Mouse (Mus musculus) gastrocnemius, adult 2 months (tissue): Measurements from ENCODE around the gene C2cd2l. TPM values are rescaled to one million over a fixed set of nuclear protein-coding genes. Genes with fewer than 3 reads are reported as not detected.
A peak's percentile ranks its signal among the peaks of the same experiment; 100 is the strongest.
"Not testable (repeated sequence)": the region's sequence is repeated elsewhere in the genome, so short reads cannot be mapped to it uniquely, and the experiment has no call there.

Source experiments
- DNase-seq: peaks from one replicate; pipeline ENCODE4 v3.0.0; 2022
- H3K27ac ChIP-seq: fragments of 200-600 bp; 2 replicates; pipeline ENCODE4 v1.8.1; 2022; ENCODE audit warnings: mild to moderate bottlenecking
- H3K4me3 ChIP-seq: fragments of 200-600 bp; 2 replicates; pipeline ENCODE4 v1.8.1; 2022; ENCODE audit warnings: mild to moderate bottlenecking, moderate library complexity
- CTCF ChIP-seq: fragments of 200-600 bp; IDR thresholded peaks from 2 replicates; pipeline ENCODE4 v1.8.1; 2022; ENCODE audit warnings: antibody characterized with exemption, mild to moderate bottlenecking, moderate library complexity
- intact Hi-C: fragments of 180-260 bp; cut with DNase I; formaldehyde crosslinking; loops from one replicate; pipeline ENCODE4 v1.15.1; 2025
- total RNA-seq, 2 experiments: library from RNA; stranded (reverse); gene quantifications; 2 replicates each; pipeline ENCODE4 v1.2.3; 2021

C2cd2l gene
- total RNA-seq, 2 experiments from 2014 or later: 14.9 to 17.8 TPM

DNA sequence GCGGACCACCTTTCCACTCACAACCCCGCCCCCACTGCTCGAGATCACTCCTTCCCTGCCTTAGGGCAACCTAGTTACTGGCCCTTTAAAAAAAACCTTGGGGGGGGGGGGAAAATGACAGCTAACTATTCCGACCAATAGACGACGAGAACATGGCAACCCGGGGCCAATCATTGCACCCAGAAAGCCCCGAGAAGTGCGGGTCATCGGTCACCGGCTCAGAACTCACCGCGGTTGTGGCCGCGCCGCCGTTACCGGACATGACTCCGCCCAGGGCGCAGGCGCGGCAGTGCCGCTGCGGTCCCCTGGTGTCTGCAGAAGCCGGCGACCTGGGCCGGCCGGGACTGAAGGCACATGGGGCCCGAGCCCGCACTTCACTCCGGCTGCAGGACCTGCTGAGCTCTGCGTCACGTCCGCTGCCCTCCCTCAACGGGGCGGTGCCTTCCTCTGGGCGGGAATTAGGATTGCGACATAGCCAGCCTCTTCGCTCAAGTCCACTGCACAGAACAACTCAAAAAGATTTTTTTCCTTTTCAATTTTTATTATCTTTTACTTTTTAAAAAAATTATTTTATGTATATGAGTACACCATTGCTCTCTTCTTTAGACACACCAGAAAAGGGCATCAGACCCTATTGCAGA, 23.8 kb upstream of the C2cd2l start, which contains the start of gene Hmbs:
Hmbs (minus strand) TSS at position 448 of the 641 bp plus-strand sequence.
- DNase-seq: peak; percentile 94
- TF ChIP-seq CTCF: no peak
- Histone ChIP-seq H3K4me3 (peak within 1 kb of the TSS; percentile 97), H3K27ac (peak within 1 kb of the TSS; percentile 100)
- intact Hi-C loops: no loop called here

DNA sequence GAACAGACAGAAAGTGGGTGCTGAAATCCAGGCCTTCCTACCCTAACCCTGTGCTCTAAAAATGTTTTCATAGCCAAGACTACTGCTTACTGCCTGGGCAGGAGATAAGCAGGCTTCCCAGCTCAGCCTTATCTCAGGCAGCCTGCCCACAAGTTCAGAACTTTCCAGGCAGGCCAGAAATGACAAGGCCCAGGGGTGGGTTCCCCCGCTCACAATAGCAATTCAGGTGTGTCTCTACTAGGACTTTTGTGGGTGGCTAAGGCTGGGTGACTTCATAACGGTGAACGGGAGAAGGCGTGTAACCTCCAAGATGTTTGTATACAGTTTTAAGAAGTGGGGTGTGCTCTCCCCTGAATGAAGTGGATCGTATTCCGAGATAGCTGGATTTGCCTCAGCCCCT, 23.2 kb upstream of the C2cd2l start:
- Histone ChIP-seq H3K27ac (peak overlapping the region; percentile 100), H3K4me3 (peak overlapping the region; percentile 97)
- no peak for DNase-seq
- intact Hi-C loops: no loop called here
- no peak for TF ChIP-seq CTCF

DNA sequence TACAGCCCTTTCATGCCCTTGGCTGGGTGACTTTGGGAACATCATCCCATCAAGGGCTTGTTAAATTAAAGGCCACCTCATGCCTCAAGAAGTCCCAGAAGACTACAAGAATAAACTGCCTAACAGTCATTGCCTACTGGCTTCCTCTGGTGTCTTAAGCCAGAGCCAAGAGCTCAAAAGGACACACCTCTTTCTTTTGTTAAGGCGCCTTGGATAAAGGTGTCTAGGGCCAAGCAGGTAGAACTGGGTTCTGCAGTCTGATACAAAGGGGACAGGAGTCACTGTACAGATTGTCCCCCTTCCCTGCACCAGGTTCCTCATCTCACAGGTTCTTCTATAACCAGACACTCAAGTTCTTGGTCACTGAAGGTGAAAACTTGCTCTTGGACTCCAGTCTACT, 22.5 kb upstream of the C2cd2l start:
- intact Hi-C loops: no loop called here
- TF ChIP-seq CTCF: no peak
- Histone ChIP-seq H3K27ac (peak overlapping the region; percentile 100), H3K4me3 (peak overlapping the region; percentile 97)
- no peak for DNase-seq

DNA sequence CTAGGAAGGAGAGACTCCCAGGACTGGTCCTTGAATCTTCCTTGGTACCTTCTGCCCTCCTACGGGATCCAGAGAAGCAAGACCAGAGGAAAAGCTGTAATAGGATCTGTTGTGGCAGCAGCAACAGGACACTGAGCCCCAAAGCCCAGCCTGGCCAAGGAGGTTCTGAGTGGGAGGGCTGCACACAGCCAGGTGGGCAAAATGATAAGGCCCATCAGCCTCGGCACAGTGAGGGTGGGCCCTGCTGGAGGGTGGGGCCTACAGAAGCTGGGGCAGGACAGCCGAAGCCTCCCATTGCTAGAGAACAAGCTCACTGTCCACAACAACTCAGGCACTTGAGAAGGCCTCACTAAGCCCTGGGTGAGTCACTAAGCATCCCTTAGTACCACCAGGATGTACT, 22.1 kb upstream of the C2cd2l start:
- Histone ChIP-seq H3K4me3 (peak overlapping the region; percentile 97; the same call in 1 of the 2 replicates), H3K27ac (no peak overlapping the region)
- TF ChIP-seq CTCF: no peak
- DNase-seq: no peak
- intact Hi-C loops: no loop called here

DNA sequence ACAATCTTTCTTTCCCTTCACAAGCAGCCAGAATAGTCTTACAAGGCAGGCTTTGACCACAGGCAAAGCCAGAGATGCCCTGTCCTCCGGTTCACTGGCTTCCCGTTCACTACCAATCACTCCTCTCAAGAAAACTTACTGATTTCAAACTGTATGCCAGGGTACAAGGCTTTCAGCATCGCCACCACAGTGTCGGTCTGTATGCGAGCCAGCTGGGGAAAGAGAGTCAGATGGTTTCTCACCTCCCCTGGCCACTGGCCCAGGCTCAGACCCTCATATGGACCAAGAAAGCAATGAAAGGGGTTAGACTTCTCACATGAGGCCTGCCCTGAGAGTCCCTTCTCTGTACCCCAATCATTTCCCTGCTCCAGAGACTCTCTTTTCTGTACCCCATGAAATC, 21.4 kb upstream of the C2cd2l start:
- intact Hi-C loops: no loop called here
- TF ChIP-seq CTCF: no peak
- no peak overlapping the region for H3K4me3 ChIP-seq
- DNase-seq: no peak
- no peak overlapping the region for H3K27ac ChIP-seq

DNA sequence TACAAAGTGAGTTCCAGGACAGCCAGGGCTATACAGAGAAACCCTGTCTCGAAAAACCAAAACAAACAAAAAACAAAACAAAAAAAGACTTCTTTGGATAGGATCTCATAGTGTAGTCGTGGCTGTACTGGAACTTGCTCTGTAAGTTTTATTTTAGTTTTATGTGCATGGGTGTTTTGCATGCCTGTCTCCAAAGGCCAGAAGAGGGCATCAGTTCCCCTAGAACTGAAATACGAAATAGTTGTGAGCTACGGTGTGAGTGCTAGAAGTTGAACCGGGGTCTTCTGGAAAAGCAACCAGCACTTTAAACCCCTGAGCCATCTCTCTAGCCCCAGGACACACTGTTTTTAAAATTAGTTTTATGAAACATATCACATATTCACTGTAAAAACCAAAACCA, 18.5 kb upstream of the C2cd2l start:
- no peak overlapping the region for H3K4me3 ChIP-seq
- TF ChIP-seq CTCF: no peak
- intact Hi-C loops: no loop called here
- H3K27ac ChIP-seq: no peak overlapping the region
- no peak for DNase-seq

DNA sequence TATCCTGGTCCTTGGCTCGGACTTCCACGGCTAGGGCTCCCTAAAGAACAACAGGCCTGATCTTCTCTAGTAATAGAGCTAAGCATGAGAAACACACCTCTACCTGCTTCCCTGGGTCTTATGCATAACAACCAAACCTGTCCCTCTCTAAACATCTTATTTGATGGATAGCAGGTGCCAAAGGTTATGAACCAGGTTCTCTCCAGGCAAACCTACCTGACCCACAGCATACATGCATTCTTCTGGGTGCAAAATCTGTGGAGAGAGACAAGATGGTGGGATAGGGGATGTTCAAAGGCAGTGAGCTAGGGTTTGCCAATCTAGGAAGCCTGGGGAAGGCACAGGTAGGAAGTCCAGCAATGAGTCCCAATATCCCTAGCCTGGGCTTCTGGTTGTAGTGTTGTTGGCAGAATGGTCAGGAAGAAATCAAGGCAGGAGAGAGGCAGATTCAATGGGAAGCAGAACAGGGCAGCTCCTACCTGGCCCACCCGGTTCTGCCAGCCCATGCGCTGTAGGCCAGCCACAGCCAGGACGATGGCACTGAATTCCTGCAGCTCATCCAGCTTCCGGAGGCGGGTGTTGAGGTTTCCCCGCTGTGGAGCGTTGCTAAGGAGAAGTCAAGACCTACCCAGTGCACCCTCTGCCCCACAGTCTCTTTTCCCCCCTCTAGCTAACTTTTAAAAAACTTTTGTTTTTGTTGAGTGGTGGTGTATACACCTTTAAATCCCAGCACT, 17.5 kb upstream of the C2cd2l start:
- TF ChIP-seq CTCF: no peak
- no peak for DNase-seq
- H3K4me3 ChIP-seq: no peak overlapping the region
- intact Hi-C loops: no loop called here
- no peak overlapping the region for H3K27ac ChIP-seq

DNA sequence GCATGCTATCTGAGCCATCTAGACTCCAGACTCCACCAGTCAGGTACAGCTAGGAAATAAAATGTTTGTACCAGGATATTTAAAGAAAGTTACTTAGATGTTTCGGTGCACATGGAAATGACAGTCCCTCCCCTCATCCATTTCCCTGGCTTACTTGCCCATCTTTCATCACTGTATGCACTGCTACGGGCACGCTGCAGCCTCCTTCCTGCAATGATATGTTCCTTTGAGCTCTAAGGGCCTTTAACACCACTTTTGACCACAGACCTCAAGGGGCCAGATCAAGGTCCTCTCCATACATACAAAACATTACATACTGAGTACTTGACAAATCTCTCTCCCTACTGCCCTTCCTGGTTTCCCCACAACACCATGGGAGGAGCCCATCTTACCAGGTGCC, 16.9 kb upstream of the C2cd2l start:
- TF ChIP-seq CTCF: no peak
- Histone ChIP-seq H3K27ac (no peak overlapping the region), H3K4me3 (no peak overlapping the region)
- DNase-seq: no peak
- intact Hi-C loops: no loop called here

DNA sequence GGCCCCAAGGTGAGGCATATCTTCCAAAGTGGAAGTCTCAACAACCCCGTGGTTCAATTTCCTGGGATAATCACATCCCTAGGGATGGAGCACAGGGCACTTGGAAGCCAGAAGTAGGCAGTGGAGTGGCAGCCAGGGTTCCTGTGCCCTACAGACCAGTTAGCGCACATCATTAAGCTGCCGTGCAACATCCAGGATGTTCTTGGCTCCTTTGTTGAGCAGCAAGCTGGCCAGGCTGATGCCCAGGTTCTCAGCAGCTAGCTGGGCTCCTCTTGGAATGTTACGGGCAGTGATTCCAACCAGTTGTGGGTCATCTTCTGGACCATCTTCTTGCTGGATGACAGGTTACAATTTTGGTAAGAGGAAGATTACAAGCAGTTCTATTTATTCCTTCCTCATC, 16.4 kb upstream of the C2cd2l start:
- DNase-seq, H3K4me3 ChIP-seq, intact Hi-C loops, H3K27ac ChIP-seq: not testable (repeated sequence)

DNA sequence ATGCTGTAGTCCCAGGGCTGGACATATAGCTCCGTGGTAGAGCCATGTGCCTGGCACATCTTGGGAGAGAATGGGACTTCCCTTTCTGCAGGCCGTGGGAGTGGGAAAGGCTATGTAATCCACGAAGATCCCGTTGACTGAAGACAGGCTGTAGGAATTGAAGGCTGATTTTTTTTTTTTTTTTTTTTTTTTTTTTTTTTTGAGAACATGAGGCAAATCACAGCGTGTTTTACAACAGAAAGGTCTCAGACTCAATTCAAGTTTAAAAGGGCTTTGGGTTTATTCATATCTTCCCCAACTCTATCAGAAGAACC, 16.0 kb upstream of the C2cd2l start:
- intact Hi-C loops: no loop called here
- TF ChIP-seq CTCF: no peak
- Histone ChIP-seq H3K27ac (peak overlapping the region; percentile 95), H3K4me3 (peak overlapping the region; percentile 75)
- no peak for DNase-seq

DNA sequence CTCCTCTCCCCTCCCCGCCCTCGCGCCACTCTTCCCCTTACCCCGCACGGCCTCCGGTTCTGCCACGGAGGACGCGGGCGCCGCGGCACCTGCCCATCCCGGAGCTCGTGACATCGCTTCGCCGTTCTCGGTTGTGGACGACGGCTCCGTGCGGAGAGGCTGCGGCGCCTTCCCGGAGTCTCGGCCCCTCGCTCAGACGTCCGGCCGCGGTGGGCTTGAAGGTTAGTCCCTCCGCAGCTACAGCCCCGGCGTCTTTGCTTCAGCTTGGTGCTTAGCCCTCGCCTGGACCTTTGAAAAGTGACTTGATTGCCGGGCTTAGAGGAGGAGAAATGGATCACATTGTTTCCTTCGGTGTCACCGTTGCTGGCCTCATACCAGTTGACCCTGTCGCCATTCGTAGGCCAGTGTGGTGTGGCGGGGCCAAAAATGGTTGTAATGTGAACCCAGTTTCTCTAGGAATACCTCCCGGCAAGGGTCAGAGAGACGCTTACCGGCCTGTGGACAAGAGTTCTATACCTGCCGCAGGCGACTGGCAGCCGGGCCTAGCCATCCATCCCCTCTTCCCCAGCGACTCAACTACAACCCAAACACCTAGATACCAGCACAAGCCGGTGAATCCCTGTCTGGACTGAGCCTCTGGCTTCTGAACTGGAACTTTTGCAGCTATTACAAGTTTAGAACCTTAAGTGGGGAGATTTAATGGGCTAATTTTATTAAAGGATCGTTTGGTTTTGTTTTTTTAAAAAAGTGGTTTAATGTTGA, 15.4 kb upstream of the C2cd2l start:
- TF ChIP-seq CTCF: no peak
- DNase-seq: peak; percentile 47
- Histone ChIP-seq H3K4me3 (peak overlapping the region; percentile 75), H3K27ac (peak overlapping the region; percentile 95)
- intact Hi-C loops: no loop called here

DNA sequence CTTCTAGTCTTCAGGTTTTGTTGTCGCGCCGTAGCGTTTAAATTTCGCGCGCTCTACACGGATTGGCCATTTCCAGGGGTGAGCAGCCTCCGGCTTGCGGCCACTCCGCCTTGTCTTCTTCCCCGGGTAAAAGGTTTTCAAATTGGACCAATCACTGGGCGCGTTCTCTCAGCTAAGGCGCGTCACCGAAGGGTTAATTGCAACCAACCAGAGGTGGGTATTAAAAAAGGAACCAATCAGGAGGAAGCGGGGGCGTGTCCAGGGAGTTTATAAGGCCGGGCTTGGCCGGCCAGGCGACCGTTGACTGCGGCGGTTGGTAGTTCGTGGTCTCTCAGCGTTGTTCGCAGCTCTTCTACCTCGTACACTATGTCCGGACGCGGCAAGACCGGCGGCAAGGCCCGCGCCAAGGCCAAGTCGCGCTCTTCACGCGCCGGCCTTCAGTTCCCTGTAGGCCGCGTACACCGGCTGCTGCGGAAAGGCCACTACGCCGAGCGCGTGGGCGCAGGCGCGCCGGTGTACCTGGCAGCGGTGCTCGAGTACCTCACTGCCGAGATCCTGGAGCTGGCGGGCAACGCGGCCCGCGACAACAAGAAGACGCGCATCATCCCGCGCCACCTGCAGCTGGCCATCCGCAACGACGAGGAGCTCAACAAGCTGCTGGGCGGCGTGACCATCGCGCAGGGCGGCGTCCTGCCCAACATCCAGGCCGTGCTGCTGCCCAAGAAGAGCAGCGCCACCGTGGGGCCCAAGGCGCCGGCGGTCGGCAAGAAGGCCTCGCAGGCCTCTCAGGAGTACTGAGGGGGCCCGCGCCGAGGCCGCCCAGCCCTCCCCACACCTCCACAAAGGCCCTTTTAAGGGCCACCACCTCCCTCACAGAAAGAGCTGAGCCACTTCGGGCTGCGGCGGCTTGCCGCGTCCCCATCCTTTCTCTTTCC, 14.6 kb upstream of the C2cd2l start, which contains the start of gene H2afx:
H2afx (plus strand) TSS at position 299 of the 935 bp plus-strand sequence.
- peak; percentile 78 for TF ChIP-seq CTCF
- intact Hi-C loops: loop anchor here (1.0 kb wide), 1 partner anchor 14 kb away; the partner anchor contains the start of gene C2cd2l
- H3K27ac ChIP-seq: peak within 1 kb of the TSS; percentile 95
- peak; percentile 97 for DNase-seq
- H3K4me3 ChIP-seq: peak within 1 kb of the TSS; percentile 75
